Mouse (Mus musculus) CH12.LX (cell line): Measurements from ENCODE around the gene Rps6ka1.
"Not testable (repeated sequence)": the region's sequence is repeated elsewhere in the genome, so short reads cannot be mapped to it uniquely, and the experiment has no call there.

Experiments used
- CTCF ChIP-seq, 2 experiments: IDR thresholded peaks in 1 of 2; conservative IDR thresholded peaks in 1 of 2; 2 replicates each; pipeline ENCODE4 v1.5.1; 2011 to 2012; ENCODE audit warnings: low read depth in 2 of 2, low read length in 2 of 2, improper control_type of control experiment in 1 of 2, inconsistent platforms in 1 of 2, mild to moderate bottlenecking in 1 of 2, moderate library complexity in 1 of 2
- ELF1 ChIP-seq: IDR thresholded peaks from 2 replicates; pipeline ENCODE4 v1.6.1; 2014; ENCODE audit warnings: low read depth, mild to moderate bottlenecking, inconsistent platforms, low read length, improper control_type of control experiment
- EP300 ChIP-seq: IDR thresholded peaks from 2 replicates; pipeline ENCODE4 v1.6.1; 2011; ENCODE audit warnings: low read length, improper control_type of control experiment
- MAX ChIP-seq: IDR thresholded peaks from 2 replicates; pipeline ENCODE4 v1.6.1; 2011; ENCODE audit warnings: low read length, improper control_type of control experiment
- MAZ ChIP-seq: IDR thresholded peaks from 2 replicates; pipeline ENCODE4 v1.6.1; 2012; ENCODE audit warnings: low read depth, mild to moderate bottlenecking, inconsistent platforms, low read length, improper control_type of control experiment, moderate library complexity
- NRF1 ChIP-seq: IDR thresholded peaks from 2 replicates; pipeline ENCODE4 v1.6.1; 2014; ENCODE audit warnings: low read depth, mild to moderate bottlenecking, inconsistent platforms, low read length, improper control_type of control experiment, moderate library complexity
- POLR2A ChIP-seq: IDR thresholded peaks from 2 replicates; pipeline ENCODE4 v1.6.1; 2011; ENCODE audit warnings: low read depth, mild to moderate bottlenecking, improper control_type of control experiment, low read length
- SMC3 ChIP-seq: IDR thresholded peaks from 2 replicates; pipeline ENCODE4 v1.6.1; 2011; ENCODE audit warnings: low read depth, low read length, improper control_type of control experiment
- TCF12 ChIP-seq: IDR thresholded peaks from 2 replicates; pipeline ENCODE4 v1.6.1; 2014; ENCODE audit warnings: low read depth, mild to moderate bottlenecking, inconsistent platforms, low read length, improper control_type of control experiment
- USF1 ChIP-seq: IDR thresholded peaks from 2 replicates; pipeline ENCODE4 v1.6.1; 2014; ENCODE audit warnings: low read depth, mild to moderate bottlenecking, inconsistent platforms, low read length, improper control_type of control experiment

DNA sequence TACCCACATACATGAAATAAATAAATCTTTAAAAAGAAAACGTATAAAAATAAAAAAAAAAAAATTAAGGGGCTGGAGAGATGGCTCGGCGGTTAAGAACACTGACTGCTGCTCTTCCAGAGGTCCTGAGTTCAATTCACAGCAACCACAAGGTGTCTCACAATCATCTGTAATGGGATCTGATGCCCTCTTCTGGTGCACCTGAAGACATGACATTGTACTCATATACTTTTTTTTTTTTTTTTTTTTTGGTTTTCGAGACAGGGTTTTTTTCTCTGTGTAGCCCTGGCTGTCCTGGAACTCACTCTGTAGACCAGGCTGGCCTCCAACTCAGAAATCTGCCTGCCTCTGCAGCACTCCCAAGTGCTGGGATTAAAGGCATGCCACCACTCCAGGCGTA lies 18.7 kb upstream of the Rps6ka1 start:
- not testable (repeated sequence) for TF ChIP-seq SMC3, EP300, TCF12, ELF1, MAZ, USF1, POLR2A, MAX, NRF1
- peak in 1 of 2 experiments; percentile 5; a peak in 1 of 4 replicates for TF ChIP-seq CTCF (conservative IDR thresholded peaks at IDR 0.05 in 1 of 2, IDR thresholded peaks at IDR 0.05 in 1 of 2; ENCODE audit: low read depth in 2 of 2, low read length in 2 of 2)
